Mouse (Mus musculus) frontal cortex, adult 2 months (tissue): ENCODE measurements around the gene Gm28363. TPM values are rescaled to one million over a fixed set of nuclear protein-coding genes. Genes with fewer than 3 reads are reported as not detected.
"Not testable (repeated sequence)": the region's sequence is repeated elsewhere in the genome, so short reads cannot be mapped to it uniquely, and the experiment has no call there.

Source experiments
- DNase-seq, 2 experiments: peaks; one replicate each; pipeline ENCODE4 v3.0.0; 2022; ENCODE audit warnings: low spot score in 1 of 2; ENCODE audit errors: extremely low spot score in 1 of 2
- polyA plus RNA-seq: library from polyadenylated mRNA; depleted of rRNA; stranded (reverse); fragments of >200 nt; gene quantifications from 2 replicates; pipeline ENCODE4 v1.2.3, GENCODE M21; 2012; rRNA removed

The Gm28363 gene
- not detected in 2 replicates for polyA plus RNA-seq

DNA sequence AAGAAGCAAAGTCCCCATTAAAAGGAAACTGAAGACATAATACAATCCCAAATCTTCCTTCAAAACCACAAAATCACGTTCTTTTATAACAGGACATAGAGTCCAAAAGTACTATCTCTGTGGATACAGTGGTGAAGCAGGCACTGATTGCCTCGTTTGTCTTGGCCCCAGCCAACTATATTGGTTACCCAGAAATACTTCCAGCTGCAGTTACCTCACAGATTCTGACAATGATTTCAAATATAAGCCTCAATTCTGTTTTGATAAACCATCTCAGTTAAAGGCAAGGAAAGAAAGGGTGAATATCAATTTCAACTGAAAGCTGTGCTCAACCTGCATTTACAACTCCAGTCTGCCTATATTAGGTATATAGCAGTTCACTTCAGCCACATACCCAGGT lies at the start of gene Gm28363:
Gm28363 (plus strand) TSS at position 301 of the 400 bp plus-strand sequence.
- DNase-seq, result not testable (repeated sequence)

DNA sequence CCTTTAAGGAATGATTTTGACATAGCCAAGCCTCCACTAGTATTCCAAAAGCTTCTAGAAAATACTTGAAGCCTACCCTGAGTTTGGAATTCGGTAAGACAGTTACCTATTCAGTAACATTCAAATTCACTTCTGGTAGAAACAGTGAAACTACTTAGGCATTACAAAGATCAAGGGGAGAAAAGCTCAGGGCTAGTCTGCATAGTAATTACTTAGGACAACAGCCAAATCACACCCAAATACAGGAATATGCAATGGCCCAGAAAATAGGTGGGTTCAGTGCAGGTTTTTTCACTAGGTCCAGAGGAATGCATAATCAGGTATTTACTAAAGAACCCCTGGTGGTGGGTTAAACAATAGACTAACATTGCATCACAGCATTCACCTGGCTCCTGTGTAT lies 46.7 kb upstream of the Gm28363 start:
- not testable (repeated sequence) for DNase-seq

Other genes starting within 250 kb of the Gm28363 start
- gene B020011L13Rik, start 84.0 kb downstream of the Gm28363 start, polyA plus RNA-seq, result not detected in 2 replicates
- not detected in 2 replicates for gene Gm28360, start 132.9 kb downstream of the Gm28363 start, polyA plus RNA-seq
- not detected in 2 replicates for gene Gm28168, start 230.9 kb downstream of the Gm28363 start, polyA plus RNA-seq